Mouse (Mus musculus) hindbrain, embryonic 16.5 days (tissue): ENCODE measurements around the gene Chga. TPM values are rescaled to one million over a fixed set of nuclear protein-coding genes. Genes with fewer than 3 reads are reported as not detected.
A peak's percentile ranks its signal among the peaks of the same experiment; 100 is the strongest.

Experiments
- ATAC-seq: fragments of 200-750 bp; cut with Nextera tagmentation; 2 replicates; pipeline ENCODE4 v1.8.0; 2017; ENCODE audit warnings: moderate TSS enrichment, moderate library complexity
- H3K27ac ChIP-seq: fragments of 300-500 bp; sonication (generic); 2 replicates; pipeline ENCODE4 v1.5.1; 2014; ENCODE audit warnings: low read depth, mild to moderate bottlenecking, control low read depth, low read length, moderate library complexity
- H3K27me3 ChIP-seq: fragments of 300-500 bp; sonication (generic); replicated peaks from 2 replicates; pipeline ENCODE4 v1.6.1; 2014; ENCODE audit warnings: low read length; ENCODE audit not compliant: control insufficient read depth, insufficient read depth
- H3K36me3 ChIP-seq: fragments of 300-500 bp; sonication (generic); 2 replicates; pipeline ENCODE4 v1.6.1; 2014; ENCODE audit warnings: mild to moderate bottlenecking, low read length, moderate library complexity, mixed read lengths; ENCODE audit not compliant: control insufficient read depth, insufficient read depth
- H3K4me1 ChIP-seq: fragments of 300-500 bp; sonication (generic); 2 replicates; pipeline ENCODE4 v1.6.1; 2014; ENCODE audit warnings: low read depth, low read length; ENCODE audit not compliant: control insufficient read depth, insufficient read depth
- H3K4me2 ChIP-seq: fragments of 300-500 bp; sonication (generic); 2 replicates; pipeline ENCODE4 v1.6.1; 2014; ENCODE audit warnings: mild to moderate bottlenecking, low read length, control low read depth, moderate library complexity
- H3K4me3 ChIP-seq: fragments of 300-500 bp; sonication (generic); 2 replicates; pipeline ENCODE4 v1.5.1; 2014; ENCODE audit warnings: mild to moderate bottlenecking, low read length, control low read depth, moderate library complexity
- H3K9ac ChIP-seq: fragments of 300-500 bp; sonication (generic); 2 replicates; pipeline ENCODE4 v1.6.1; 2014; ENCODE audit warnings: low read depth, mild to moderate bottlenecking, control low read depth, low read length, moderate library complexity
- H3K9me3 ChIP-seq: fragments of 300-500 bp; sonication (generic); 2 replicates; pipeline ENCODE4 v1.6.1; 2014; ENCODE audit warnings: mild to moderate bottlenecking, low read length, moderate library complexity; ENCODE audit not compliant: control insufficient read depth
- WGBS: fragments of 180-500 bp; shearing (Covaris S2); extraction: QIAGEN DNeasy Blood & Tissue Kit; methylation state at CpG from one replicate; pipeline ENCODE4 v1.1.7; 2014; 5-methylcytosine and 5-hydroxymethylcytosine counted together
- polyA plus RNA-seq: library from polyadenylated mRNA; unstranded; fragments of >200 nt; fragmentation: Nextera tagmentation; extraction: Ambion mirVana; gene quantifications from 2 replicates; pipeline ENCODE4 v1.2.1, GENCODE M21; 2015

The Chga gene
- polyA plus RNA-seq, 1 experiment from 2014 or later, result 224 TPM

GRCm38 (mm10) chr12:102599801-102600200 is 45.0 kb downstream of the Chga start:
- H3K27me3 ChIP-seq, result no peaks in the 10 kb centered on the region
- ATAC-seq, result no peak
- H3K4me1 ChIP-seq, result peaks cover 15% of the 10 kb centered on the region
- H3K9me3 ChIP-seq, result no peaks in the 10 kb centered on the region
- no peaks in the 10 kb centered on the region for H3K36me3 ChIP-seq
- H3K4me2 ChIP-seq, result no peak overlapping the region
- H3K4me3 ChIP-seq, result no peak overlapping the region
- no peak overlapping the region for H3K9ac ChIP-seq
- WGBS, result 64% methylated on average over 7 of the region's 7 CpGs
- no peak overlapping the region for H3K27ac ChIP-seq

DNA sequence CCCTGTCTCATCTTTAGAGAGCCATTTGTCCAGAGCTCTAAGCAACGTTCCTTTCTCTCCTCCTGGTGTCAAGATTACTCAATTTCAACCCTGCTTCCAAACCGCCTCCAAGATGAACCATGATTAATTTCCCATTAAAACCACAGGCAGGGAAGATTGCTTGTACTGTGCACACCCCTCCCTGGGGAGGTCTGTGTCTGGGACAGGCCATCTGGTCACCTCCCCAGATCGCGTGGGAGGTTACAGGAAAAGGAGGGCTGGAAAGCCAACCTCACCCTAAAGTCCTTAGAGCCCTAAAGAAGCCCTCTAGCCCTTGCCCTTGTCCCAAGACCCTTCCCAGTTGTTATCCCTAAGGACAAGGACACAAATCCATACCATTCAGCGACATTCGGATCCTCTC is 45.6 kb downstream of the Chga start:
- H3K36me3 ChIP-seq, result no peaks in the 10 kb centered on the region
- no peak overlapping the region for H3K27ac ChIP-seq
- H3K27me3 ChIP-seq, result no peaks in the 10 kb centered on the region
- ATAC-seq, result no peak
- 56% methylated on average over 6 of the region's 6 CpGs for WGBS
- H3K9ac ChIP-seq, result no peak overlapping the region
- peaks cover 15% of the 10 kb centered on the region for H3K4me1 ChIP-seq
- no peaks in the 10 kb centered on the region for H3K9me3 ChIP-seq
- H3K4me2 ChIP-seq, result no peak overlapping the region
- no peak overlapping the region for H3K4me3 ChIP-seq

DNA sequence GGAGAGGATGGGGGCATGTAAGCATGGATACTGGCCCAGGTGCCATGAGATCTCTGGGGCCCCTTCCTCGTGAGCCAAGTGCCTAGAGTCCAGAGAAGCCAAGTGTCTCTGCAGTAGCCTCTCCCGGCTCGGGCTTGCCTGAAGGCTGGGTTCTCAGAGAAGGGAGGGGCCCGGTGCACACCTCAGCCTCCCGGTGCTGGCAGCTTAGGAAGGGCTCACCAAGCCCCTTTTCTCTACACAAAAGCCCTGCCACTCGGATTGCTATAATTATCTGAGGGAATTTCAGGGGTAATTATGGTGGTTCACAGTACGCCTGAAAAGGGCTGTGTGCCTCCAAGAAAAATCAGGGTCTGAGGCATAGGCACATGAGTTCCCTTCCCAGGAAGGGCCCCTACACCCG is 47.1 kb downstream of the Chga start:
- H3K27ac ChIP-seq, result no peak overlapping the region
- H3K4me1 ChIP-seq, result peaks cover 15% of the 10 kb centered on the region
- H3K27me3 ChIP-seq, result no peaks in the 10 kb centered on the region
- H3K4me2 ChIP-seq, result no peak overlapping the region
- H3K9me3 ChIP-seq, result no peaks in the 10 kb centered on the region
- H3K36me3 ChIP-seq, result no peaks in the 10 kb centered on the region
- H3K9ac ChIP-seq, result 0 out of 2 replicates have a peak overlapping the region, but pooled peaks have one; percentile 3
- no peak overlapping the region for H3K4me3 ChIP-seq
- ATAC-seq, result no peak; the same call in 1 of the 2 replicates
- 32% methylated on average over 8 of the region's 8 CpGs for WGBS

- 75% methylated on average over 9 of the region's 9 CpGs for WGBS
- no peak overlapping the region for H3K4me3 ChIP-seq
- no peak overlapping the region for H3K27ac ChIP-seq
- H3K27me3 ChIP-seq, result no peaks in the 10 kb centered on the region
- H3K9me3 ChIP-seq, result no peaks in the 10 kb centered on the region
- H3K9ac ChIP-seq, result 0 out of 2 replicates have a peak overlapping the region, but pooled peaks have one; percentile 3
- H3K4me2 ChIP-seq, result no peak overlapping the region
- peaks cover 15% of the 10 kb centered on the region for H3K4me1 ChIP-seq
- ATAC-seq, result no peak
- H3K36me3 ChIP-seq, result no peaks in the 10 kb centered on the region
Observed at GRCm38 (mm10) chr12:102602255-102603041, 47.7 kb downstream of the Chga start.

DNA sequence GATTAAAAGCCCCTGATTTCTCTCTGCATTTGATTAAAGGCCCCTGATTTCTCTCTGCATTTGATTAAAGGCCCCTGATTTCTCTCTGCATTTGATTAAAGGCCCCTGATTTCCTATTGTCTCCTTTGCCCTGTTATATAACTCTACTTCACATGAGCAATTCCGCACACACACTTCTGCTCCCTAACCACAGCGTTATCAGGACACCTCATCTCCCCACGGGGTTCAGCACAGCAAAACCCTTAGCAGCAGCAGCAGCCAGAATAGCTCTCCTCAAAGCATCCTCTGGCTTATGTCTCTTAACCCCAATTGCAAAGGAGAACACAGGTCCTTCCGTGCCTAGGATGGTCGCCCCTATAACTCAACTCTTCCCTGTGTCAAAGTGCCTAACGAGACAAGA is 50.8 kb downstream of the Chga start:
- Histone ChIP-seq H3K9me3 (no peaks in the 10 kb centered on the region), H3K4me2 (no peak overlapping the region), H3K4me3 (no peak overlapping the region), H3K27ac (no peak overlapping the region), H3K36me3 (no peaks in the 10 kb centered on the region), H3K9ac (no peak overlapping the region), H3K4me1 (peaks cover 13% of the 10 kb centered on the region), H3K27me3 (no peaks in the 10 kb centered on the region)
- 91% methylated on average over 6 of the region's 6 CpGs for WGBS
- ATAC-seq, result no peak

DNA sequence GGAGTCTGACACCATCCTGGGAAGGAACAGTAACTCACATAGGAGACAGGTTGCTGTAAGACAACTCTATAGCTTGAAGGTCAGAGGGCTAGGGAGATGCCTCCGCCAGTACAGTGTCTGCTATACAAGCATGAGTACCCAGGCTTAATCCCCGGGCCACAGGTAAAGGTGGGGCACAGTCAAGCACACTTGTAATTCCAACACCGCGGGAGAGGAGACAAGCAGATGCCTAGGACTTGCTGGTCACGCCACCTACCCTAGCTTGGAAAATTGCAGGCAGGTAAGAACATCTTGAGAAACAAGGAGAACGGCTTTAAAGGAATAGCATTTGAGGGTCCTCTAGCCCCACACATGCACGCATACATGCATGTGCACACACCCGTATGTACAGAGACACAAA is 52.3 kb downstream of the Chga start:
- Histone ChIP-seq H3K9ac (no peak overlapping the region), H3K27ac (no peak overlapping the region), H3K4me2 (no peak overlapping the region), H3K9me3 (no peaks in the 10 kb centered on the region), H3K27me3 (no peaks in the 10 kb centered on the region), H3K4me3 (no peak overlapping the region), H3K4me1 (peaks cover 10% of the 10 kb centered on the region), H3K36me3 (no peaks in the 10 kb centered on the region)
- ATAC-seq, result no peak
- 99% methylated on average over 8 of the region's 8 CpGs for WGBS

DNA sequence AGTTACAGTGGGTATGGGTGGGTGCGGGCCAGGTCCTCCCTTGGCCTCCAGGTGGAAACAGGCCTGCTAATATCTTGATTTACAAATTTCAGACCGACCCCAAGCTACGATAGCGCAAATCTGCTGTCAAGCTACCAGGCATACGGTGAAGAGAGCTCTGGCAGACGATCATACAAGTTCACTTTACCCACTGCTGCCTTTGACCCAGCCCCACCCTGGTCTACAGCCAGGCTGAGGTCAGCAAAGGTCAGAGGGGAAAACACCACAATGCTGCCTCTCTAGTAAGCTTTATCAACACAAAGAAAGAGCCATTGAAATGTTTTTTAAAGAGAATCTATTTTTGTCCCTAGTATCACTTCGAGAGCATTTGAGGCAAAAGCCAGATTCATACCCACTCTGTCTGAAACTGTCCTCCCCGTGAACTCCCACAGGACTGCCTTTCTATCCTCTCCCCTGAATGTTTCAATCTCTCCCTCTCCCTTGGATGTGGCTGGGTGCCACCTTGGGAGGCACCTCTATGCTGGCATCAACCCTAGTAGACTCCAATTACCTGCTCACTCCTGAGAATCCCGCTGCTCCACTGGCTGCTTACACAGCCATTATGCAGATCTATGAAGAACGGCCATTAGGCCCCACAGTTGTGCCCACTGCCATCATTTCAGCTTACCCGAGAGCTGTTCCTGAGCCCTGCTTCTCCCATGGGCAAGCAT is 53.2 kb downstream of the Chga start:
- H3K27me3 ChIP-seq, result no peaks in the 10 kb centered on the region
- no peak overlapping the region for H3K27ac ChIP-seq

GRCm38 (mm10) chr12:102610927-102611326 is 56.2 kb downstream of the Chga start:
- no peak overlapping the region for H3K27ac ChIP-seq
- H3K4me2 ChIP-seq, result no peak overlapping the region
- H3K4me3 ChIP-seq, result no peak overlapping the region
- H3K4me1 ChIP-seq, result peaks cover 6% of the 10 kb centered on the region; the same call in 1 of the 2 replicates
- no peaks in the 10 kb centered on the region for H3K36me3 ChIP-seq
- H3K9ac ChIP-seq, result no peak overlapping the region
- 92% methylated on average over 8 of the region's 8 CpGs for WGBS
- no peaks in the 10 kb centered on the region for H3K9me3 ChIP-seq
- no peak for ATAC-seq
- no peaks in the 10 kb centered on the region for H3K27me3 ChIP-seq

More for the DNA sequence above, 53.2 kb downstream of the Chga start:
- H3K9ac ChIP-seq, result no peak overlapping the region
- no peaks in the 10 kb centered on the region for H3K9me3 ChIP-seq
- H3K4me2 ChIP-seq, result no peak overlapping the region
- H3K4me1 ChIP-seq, result peaks cover 6% of the 10 kb centered on the region; the same call in 1 of the 2 replicates
- H3K36me3 ChIP-seq, result no peaks in the 10 kb centered on the region
- ATAC-seq, result no peak
- H3K4me3 ChIP-seq, result no peak overlapping the region
- WGBS, result 69% methylated on average over 11 of the region's 11 CpGs

GRCm38 (mm10) chr12:102612431-102612830 is 57.7 kb downstream of the Chga start:
- Histone ChIP-seq H3K9ac (no peak overlapping the region), H3K4me1 (peaks cover 8% of the 10 kb centered on the region), H3K9me3 (no peaks in the 10 kb centered on the region), H3K27me3 (no peaks in the 10 kb centered on the region), H3K4me3 (no peak overlapping the region), H3K36me3 (no peaks in the 10 kb centered on the region), H3K4me2 (no peak overlapping the region), H3K27ac (no peak overlapping the region)
- 100% methylated on average over 1 of the region's 1 CpGs for WGBS
- peak; percentile 40 for ATAC-seq
